In the genomic region with DNA sequence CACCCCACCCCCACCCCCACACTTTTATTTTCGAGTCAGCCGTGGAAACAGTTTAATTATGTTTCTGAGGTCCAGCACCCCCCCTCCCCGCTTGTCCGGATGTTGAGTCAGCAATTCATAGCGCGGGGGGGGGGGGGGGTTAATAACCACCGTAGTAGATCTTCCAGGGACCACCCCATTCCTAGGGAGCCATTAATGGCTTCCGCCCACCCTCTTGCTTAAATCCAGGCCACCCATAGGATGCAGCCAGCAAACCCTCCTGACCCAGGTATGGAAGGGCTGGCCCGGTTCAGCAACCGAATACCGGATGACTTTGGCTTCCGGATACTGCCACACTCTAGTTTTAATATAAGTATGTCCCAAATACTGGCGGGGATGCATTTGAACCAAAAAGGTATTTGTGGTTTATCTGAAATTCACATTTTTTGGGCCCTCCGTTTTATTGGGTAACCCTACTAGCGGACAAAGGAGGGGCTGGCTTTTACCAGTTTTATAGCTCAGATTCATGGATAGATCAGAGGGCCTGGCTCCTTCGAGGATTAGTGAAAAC, we compare ENCODE assay signal across 9 mouse cellular contexts.
DNase-seq lines count a peak whose midpoint lies in the region; ATAC-seq lines count a peak whose summit lies in the region.
"Had no signal": no experiment of that assay in that cellular context is flagged by ENCODE, and none has a peak within 500 bp of the region (broad histone marks: within the 10 kb centered on the region; RNA-seq: fewer than 3 reads in every experiment).

No protein-coding gene starts in this region.

- peak overlapping the region; percentile 22 for H3K9ac ChIP-seq in kidney, embryonic 16.5 days (replicated peaks; ENCODE audit: low read length)
- 0 out of 2 replicates have a peak overlapping the region, but pooled peaks have one; percentile 19 for H3K9ac ChIP-seq in embryonic facial prominence, embryonic 12.5 days
- H3K9ac ChIP-seq in intestine, embryonic 14.5 days (ENCODE audit: low read length) = peak overlapping the region; percentile 31; the same call in 1 of the 2 replicates
- no peak overlapping the region for H3K9ac ChIP-seq in midbrain, embryonic 15.5 days

- 10% methylated on average over 16 of the region's 16 CpGs for WGBS in kidney, embryonic 16.5 days
- 35% methylated on average over 16 of the region's 16 CpGs for WGBS in embryonic facial prominence, embryonic 12.5 days
- 28% methylated on average over 16 of the region's 16 CpGs for WGBS in intestine, embryonic 14.5 days
- 49% methylated on average over 16 of the region's 16 CpGs for WGBS in midbrain, embryonic 15.5 days

- H3K4me2 ChIP-seq in kidney, embryonic 16.5 days (replicated peaks; ENCODE audit: low read depth, low read length) = peak overlapping the region; percentile 63
- peak overlapping the region; percentile 48 for H3K4me2 ChIP-seq in embryonic facial prominence, embryonic 12.5 days (replicated peaks)
- peak overlapping the region; percentile 58 for H3K4me2 ChIP-seq in intestine, embryonic 14.5 days (ENCODE audit: low read length)
- H3K4me2 ChIP-seq in midbrain, embryonic 15.5 days = peak overlapping the region; percentile 44; the same call in 1 of the 2 replicates

- peak; percentile 56; the same call in 1 of the 2 replicates for ATAC-seq in kidney, embryonic 16.5 days (ENCODE audit: low FRiP score, low TSS enrichment)
- no peak for ATAC-seq in embryonic facial prominence, embryonic 12.5 days (ENCODE audit: insufficient number of reproducible peaks, insufficient read depth, low FRiP score, low TSS enrichment)
- no peak for ATAC-seq in intestine, embryonic 14.5 days (replicated peaks; ENCODE audit: low FRiP score, low TSS enrichment, low read depth)
- no peak for ATAC-seq in midbrain, embryonic 15.5 days (replicated peaks)

- H3K27ac ChIP-seq in kidney, embryonic 16.5 days (ENCODE audit: low read length) = no peak overlapping the region
- H3K27ac ChIP-seq in embryonic facial prominence, embryonic 12.5 days = no peak overlapping the region
- no peak overlapping the region for H3K27ac ChIP-seq in intestine, embryonic 14.5 days (ENCODE audit: low read depth)
- no peak overlapping the region for H3K27ac ChIP-seq in midbrain, embryonic 15.5 days

- H3K9me3 ChIP-seq in kidney, embryonic 16.5 days (ENCODE audit: low read length) = no peaks in the 10 kb centered on the region
- no peaks in the 10 kb centered on the region for H3K9me3 ChIP-seq in embryonic facial prominence, embryonic 12.5 days
- no peaks in the 10 kb centered on the region for H3K9me3 ChIP-seq in intestine, embryonic 14.5 days (ENCODE audit: control insufficient read depth, low read length)
- no peaks in the 10 kb centered on the region for H3K9me3 ChIP-seq in midbrain, embryonic 15.5 days

- no peaks in the 10 kb centered on the region for H3K36me3 ChIP-seq in kidney, embryonic 16.5 days (ENCODE audit: insufficient read depth, low read length)
- H3K36me3 ChIP-seq in embryonic facial prominence, embryonic 12.5 days = no peaks in the 10 kb centered on the region
- no peaks in the 10 kb centered on the region for H3K36me3 ChIP-seq in intestine, embryonic 14.5 days (ENCODE audit: control insufficient read depth, insufficient read depth, low read length)
- no peaks in the 10 kb centered on the region for H3K36me3 ChIP-seq in midbrain, embryonic 15.5 days (replicated peaks)

- H3K4me1 ChIP-seq in kidney, embryonic 16.5 days (ENCODE audit: insufficient read depth, low read length) = peaks cover 9% of the 10 kb centered on the region; the same call in 1 of the 2 replicates
- H3K4me1 ChIP-seq in embryonic facial prominence, embryonic 12.5 days = peaks cover 25% of the 10 kb centered on the region
- H3K4me1 ChIP-seq in intestine, embryonic 14.5 days (replicated peaks; ENCODE audit: control insufficient read depth, insufficient read depth, low read length) = no peaks in the 10 kb centered on the region
- H3K4me1 ChIP-seq in midbrain, embryonic 15.5 days = peaks cover 17% of the 10 kb centered on the region

- DNase-seq in kidney, postnatal 36 days = no peak
- DNase-seq in intestine, embryonic 14.5 days (ENCODE audit: low spot score) = no peak
- DNase-seq in gastrocnemius, postnatal 25 days = no peak
- DNase-seq in spleen, postnatal 14 days (ENCODE audit: low spot score in 2 of 2) = no peak
- DNase-seq in thymus, postnatal 36 days = no peak
- DNase-seq: cerebellum, adult 8-10 months had no signal

- H3K27me3 ChIP-seq in kidney, embryonic 16.5 days (ENCODE audit: insufficient read depth, low read length) = no peaks in the 10 kb centered on the region; the same call in 1 of the 2 replicates
- H3K27me3 ChIP-seq in embryonic facial prominence, embryonic 12.5 days = 0 out of 2 replicates have a peak, but pooled peaks cover 5% of the 10 kb centered on the region
- no peaks in the 10 kb centered on the region for H3K27me3 ChIP-seq in intestine, embryonic 14.5 days (replicated peaks; ENCODE audit: control insufficient read depth, insufficient read depth, low read length)
- no peaks in the 10 kb centered on the region for H3K27me3 ChIP-seq in midbrain, embryonic 15.5 days (replicated peaks)

- H3K4me3 ChIP-seq in kidney, embryonic 16.5 days (ENCODE audit: low read length) = peak overlapping the region; percentile 36
- peak overlapping the region; percentile 27; the same call in 1 of the 2 replicates for H3K4me3 ChIP-seq in embryonic facial prominence, embryonic 12.5 days
- peak overlapping the region; percentile 32 for H3K4me3 ChIP-seq in intestine, embryonic 14.5 days (ENCODE audit: low read depth, low read length)
- H3K4me3 ChIP-seq in midbrain, embryonic 15.5 days = no peak overlapping the region
